Mouse (Mus musculus): ENCODE measurements at regions not wholly inside any gene's neighbourhood (a gene's known extent, or its start where the extent isn't known, plus 50 kb on each side); places are given as distances from the start of the nearest gene placed in this dataset.

DNA sequence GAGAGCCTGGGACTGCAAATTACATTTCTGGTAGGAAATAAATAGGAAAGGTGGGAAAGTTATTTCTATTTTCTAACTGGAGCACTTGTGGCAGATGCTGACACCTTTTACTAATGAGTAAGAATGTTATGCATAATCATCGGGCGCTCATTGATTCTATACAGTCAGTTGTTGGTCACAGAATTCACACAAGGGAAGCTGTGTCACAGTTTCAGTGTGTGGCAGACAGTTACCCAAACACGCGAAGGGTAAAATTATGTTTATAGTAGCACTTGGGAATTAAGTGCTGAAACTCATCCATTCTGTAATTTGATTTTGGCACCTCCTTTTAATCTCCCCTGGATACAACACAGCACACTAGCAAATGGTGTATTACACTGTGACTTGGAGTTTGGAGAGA lies 1376.8 kb downstream of the Sis start:
- no peak for TF ChIP-seq CTCF (conservative IDR thresholded peaks at IDR 0.05)
- Histone ChIP-seq H3K27ac (no peak overlapping the region), H3K4me3 (no peak overlapping the region)
- no peak for DNase-seq (ENCODE audit: low spot score in 2 of 2)

DNA sequence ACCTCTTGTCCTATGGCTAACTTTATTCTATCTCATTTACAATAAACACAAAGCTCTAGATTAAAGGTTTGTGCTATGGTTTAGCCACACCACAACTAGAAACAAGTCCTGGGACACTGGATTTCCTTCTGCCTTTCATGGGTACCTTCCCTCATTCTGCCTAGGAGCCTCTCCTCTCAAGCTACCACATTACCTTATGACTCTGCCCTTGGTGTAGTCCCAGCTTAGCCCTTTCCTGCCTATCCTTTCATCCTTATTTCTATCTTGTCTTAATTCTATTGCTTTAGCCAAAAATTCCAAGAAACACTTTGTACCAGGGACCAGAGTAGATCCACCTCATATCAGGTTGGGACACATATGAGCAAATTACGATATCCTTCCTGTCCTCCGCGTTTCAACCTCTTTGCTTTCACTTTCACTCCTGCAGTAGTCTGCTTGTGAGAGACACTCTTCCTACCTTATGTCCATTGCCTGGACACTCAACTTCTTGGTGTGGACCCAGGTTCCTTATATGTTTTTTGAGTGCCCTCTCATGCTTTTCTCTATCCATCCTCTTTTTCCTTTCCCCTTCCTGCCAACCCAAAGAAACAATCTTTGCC lies 1403.7 kb downstream of the Sis start:
- TF ChIP-seq CTCF (conservative IDR thresholded peaks at IDR 0.05): no peak
- no peak for DNase-seq (ENCODE audit: low spot score in 2 of 2)
- Histone ChIP-seq H3K27ac (no peak overlapping the region; the same call in 1 of the 2 replicates), H3K4me3 (no peak overlapping the region)

DNA sequence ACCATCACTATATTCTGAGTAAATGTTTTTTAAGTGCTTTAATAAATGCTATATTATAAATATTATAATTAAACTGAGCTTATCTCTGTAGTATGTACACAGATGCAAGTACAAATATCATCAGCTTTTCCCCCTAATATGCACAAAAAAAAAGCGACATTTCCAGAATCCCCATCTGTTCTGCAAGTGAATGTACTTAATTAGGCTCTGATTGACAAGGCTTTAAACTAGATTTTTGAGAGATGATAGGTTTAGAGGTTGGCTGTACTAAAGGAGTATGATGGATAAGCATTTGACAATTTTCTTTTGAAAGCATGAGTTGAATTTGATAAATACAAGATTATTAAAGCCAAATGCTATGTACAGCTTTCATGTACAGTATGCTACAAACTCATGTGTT lies 1404.8 kb downstream of the Sis start:
- TF ChIP-seq CTCF (conservative IDR thresholded peaks at IDR 0.05): no peak
- peak overlapping the region; percentile 64; the same call in 1 of the 2 replicates for H3K27ac ChIP-seq
- no peak for DNase-seq (ENCODE audit: low spot score in 2 of 2)
- no peak overlapping the region for H3K4me3 ChIP-seq

DNA sequence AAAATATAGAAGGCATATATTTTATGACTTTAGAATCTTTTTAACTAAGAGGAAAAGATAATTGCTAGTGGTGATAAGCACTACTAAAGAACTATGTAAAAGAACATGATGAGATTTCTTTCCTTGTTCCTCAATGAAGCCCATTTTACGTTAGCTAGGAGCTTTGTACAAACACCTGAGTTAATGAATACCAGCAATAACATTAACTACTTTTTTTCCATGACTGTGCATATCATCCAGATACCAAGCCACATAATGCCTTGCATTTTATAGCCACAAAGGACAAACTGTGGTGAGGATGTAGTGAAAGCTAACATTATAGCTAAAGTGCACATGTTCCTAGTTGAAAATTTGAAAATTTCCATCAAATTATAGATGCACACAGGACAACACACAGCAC lies 1421.8 kb downstream of the Sis start:
- no peak for TF ChIP-seq CTCF (conservative IDR thresholded peaks at IDR 0.05)
- no peak for DNase-seq (ENCODE audit: low spot score in 2 of 2)
- Histone ChIP-seq H3K27ac (no peak overlapping the region), H3K4me3 (no peak overlapping the region)

DNA sequence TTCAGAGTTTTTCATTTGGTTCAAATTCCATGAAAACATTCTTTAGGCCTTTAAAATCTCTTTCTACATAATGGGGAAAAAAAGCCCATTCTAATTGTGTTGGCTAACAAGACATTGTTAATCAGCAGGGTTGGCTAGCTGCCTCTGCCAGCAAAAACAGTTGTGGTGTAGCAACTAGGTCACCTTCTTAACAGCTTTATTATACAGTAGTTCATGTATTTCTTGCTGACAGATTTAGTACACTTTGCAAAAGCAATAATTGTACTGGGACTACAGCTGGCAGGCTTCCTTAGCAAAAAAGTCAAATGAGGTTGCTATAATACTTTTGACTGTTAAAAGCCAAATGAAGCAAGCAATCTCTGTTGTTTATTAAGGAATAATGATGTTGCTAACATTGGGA lies 1454.8 kb downstream of the Sis start:
- Histone ChIP-seq H3K27ac (peak overlapping the region; percentile 43; the same call in 1 of the 2 replicates), H3K4me3 (no peak overlapping the region)
- peak in 1 of 2 experiments; percentile 5 for DNase-seq (ENCODE audit: low spot score in 2 of 2)
- TF ChIP-seq CTCF (conservative IDR thresholded peaks at IDR 0.05): no peak
